In the genomic region with DNA sequence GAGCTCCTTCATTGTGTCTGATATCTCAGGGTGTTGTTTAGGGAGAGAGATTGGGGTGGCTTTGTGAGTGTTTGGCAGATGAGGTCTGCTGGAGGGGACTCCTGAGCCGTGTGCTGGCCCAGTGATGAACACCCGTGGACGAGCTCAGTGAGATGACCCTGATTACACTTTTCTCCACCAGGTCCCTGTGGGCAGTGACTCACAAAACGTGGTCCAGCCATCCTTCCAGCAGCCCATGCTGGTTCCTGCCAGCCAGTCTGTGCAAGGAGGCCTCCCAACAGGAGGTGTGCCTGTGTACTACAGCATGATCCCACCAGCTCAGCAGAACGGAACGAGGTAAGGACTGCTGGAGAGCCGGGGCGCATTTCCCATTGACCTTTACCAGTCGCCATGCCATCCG, we compare ENCODE assay signal across 23 mouse cellular contexts. TPM values are rescaled to one million over a fixed set of nuclear protein-coding genes. Genes with fewer than 3 reads are reported as not detected.
"Had no signal": no experiment of that assay in that cellular context is flagged by ENCODE, and none has a peak within 500 bp of the region (broad histone marks: within the 10 kb centered on the region; RNA-seq: fewer than 3 reads in every experiment).

No protein-coding gene starts in this region.

- H3K9ac ChIP-seq: intestine, embryonic 15.5 days; liver, embryonic 13.5 days; midbrain, embryonic 13.5 days had no signal

- H3K27ac ChIP-seq: intestine, embryonic 15.5 days; left cerebral cortex, adult 2 months; liver, embryonic 13.5 days; midbrain, embryonic 10.5 days; midbrain, embryonic 13.5 days; stomach, postnatal 0 days had no signal

- H3K9me3 ChIP-seq: intestine, embryonic 15.5 days; liver, embryonic 13.5 days; megakaryocyte, embryonic 14.5 days; midbrain, embryonic 10.5 days; midbrain, embryonic 13.5 days had no signal

- H3K27me3 ChIP-seq: intestine, embryonic 15.5 days; liver, embryonic 13.5 days; megakaryocyte, embryonic 14.5 days; midbrain, embryonic 13.5 days had no signal

- H3K4me1 ChIP-seq: intestine, embryonic 15.5 days; liver, embryonic 13.5 days; midbrain, embryonic 10.5 days had no signal

- DNase-seq: kidney, adult 11 months; kidney, adult 8-10 months; kidney, postnatal 10 days; kidney, postnatal 4 days; layer of hippocampus, postnatal 36 days; liver, embryonic 13.5 days; lung, adult 2 months; lung, postnatal 14 days; lung, postnatal 4 days; right cerebral cortex, adult 18-20 months; right cerebral cortex, postnatal 14 days; right cerebral cortex, postnatal 4 days; thymus, adult 2 months; thymus, postnatal 14 days; thymus, postnatal 4 days had no signal

- ATAC-seq: intestine, embryonic 15.5 days; midbrain, embryonic 13.5 days; midbrain, embryonic 16.5 days had no signal

- H3K4me2 ChIP-seq: intestine, embryonic 15.5 days; liver, embryonic 13.5 days; midbrain, embryonic 13.5 days had no signal

- H3K4me3 ChIP-seq: intestine, embryonic 15.5 days; left cerebral cortex, adult 2 months; liver, embryonic 13.5 days; midbrain, embryonic 10.5 days; midbrain, embryonic 13.5 days had no signal

RNA-seq across cellular contexts. Expression of a gene that starts 49.1 kb away (rescaled TPM):
- total RNA-seq: liver, adult 2 months had no signal
- polyA plus RNA-seq: liver, adult 2 months had no signal
